Mouse (Mus musculus): ENCODE results near the gene Ankrd2. TPM values are rescaled to one million over a fixed set of nuclear protein-coding genes. Genes with fewer than 3 reads are reported as not detected.

Gene Ankrd2
- polyA plus RNA-seq, 1 experiment from 2014 or later, result 0.17 TPM

GRCm38 (mm10) chr19:42019011-42019522 is 16.7 kb upstream of the Ankrd2 start:
- no peaks in the 10 kb centered on the region for H3K27me3 ChIP-seq (ENCODE audit: low read depth, poor library complexity, severe bottlenecking)
- 39% methylated on average over 4 of the region's 4 CpGs for whole genome bisulfite sequencing

DNA sequence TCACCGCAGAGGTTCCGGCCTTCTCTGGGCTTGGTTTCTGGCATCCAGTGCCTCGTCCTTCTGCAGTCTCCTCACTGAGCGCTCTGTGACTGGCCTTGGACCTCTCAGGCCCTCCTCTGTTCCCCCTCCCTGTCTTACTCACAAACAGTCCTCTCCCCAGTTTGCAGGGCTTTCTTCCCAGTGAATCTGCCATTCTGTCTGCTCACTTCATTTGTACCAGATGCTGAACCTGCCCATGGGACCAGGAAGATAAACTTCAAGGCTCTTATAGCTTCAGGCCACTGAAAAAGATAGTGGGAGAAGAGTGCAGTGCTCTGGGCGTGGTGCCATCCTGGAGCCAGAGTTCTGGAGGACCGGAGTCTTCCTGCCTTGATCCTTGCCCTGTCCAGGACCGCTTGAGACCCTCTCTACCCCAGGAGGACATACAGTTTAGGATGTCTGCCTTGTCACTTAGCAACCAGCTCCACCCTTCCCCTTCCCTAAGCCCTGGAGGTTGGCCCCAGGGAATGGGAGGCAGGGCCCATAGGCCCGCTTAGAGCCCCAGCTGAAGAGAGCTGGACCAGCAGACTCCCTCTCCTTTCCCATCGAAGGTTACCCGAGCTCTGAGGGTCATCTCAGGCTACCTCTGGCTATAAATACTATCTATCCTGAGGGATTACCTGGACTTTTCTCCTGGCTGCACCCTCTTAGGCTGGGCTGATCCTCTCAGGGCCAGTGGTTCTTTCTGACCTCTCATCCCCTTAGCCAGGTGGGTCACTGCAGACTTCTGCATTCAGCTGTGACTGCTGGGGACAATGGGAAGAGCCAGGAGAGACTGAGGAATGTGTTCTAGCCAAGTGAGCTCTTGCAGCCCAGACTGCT is 13.9 kb upstream of the Ankrd2 start:
- no peak overlapping the region for H3K4me3 ChIP-seq
- H3K9me3 ChIP-seq (replicated peaks), result no peaks in the 10 kb centered on the region
- 63% methylated on average over 10 of the region's 10 CpGs for WGBS
- 0 out of 2 replicates have a peak overlapping the region, but pooled peaks have one; percentile 17 for H3K27ac ChIP-seq (replicated peaks)
- DNase-seq (ENCODE audit: low spot score), result no peak
- peaks cover 34% of the 10 kb centered on the region for H3K4me1 ChIP-seq
- no peaks in the 10 kb centered on the region for H3K36me3 ChIP-seq
- no peaks in the 10 kb centered on the region for H3K27me3 ChIP-seq (ENCODE audit: low read depth, poor library complexity, severe bottlenecking)

More at GRCm38 (mm10) chr19:42019011-42019522, 16.7 kb upstream of the Ankrd2 start:
- H3K27ac ChIP-seq (replicated peaks), result no peak overlapping the region; the same call in 1 of the 2 replicates
- no peaks in the 10 kb centered on the region for H3K9me3 ChIP-seq (replicated peaks)
- no peaks in the 10 kb centered on the region for H3K36me3 ChIP-seq
- peaks cover 47% of the 10 kb centered on the region for H3K4me1 ChIP-seq
- DNase-seq (ENCODE audit: low spot score), result no peak
- H3K4me3 ChIP-seq, result no peak overlapping the region

GRCm38 (mm10) chr19:42022542-42022848 is 13.3 kb upstream of the Ankrd2 start:
- no peak for DNase-seq (ENCODE audit: low spot score)
- Histone ChIP-seq H3K4me3 (no peak overlapping the region), H3K36me3 (no peaks in the 10 kb centered on the region), H3K27me3 (ENCODE audit: low read depth, poor library complexity, severe bottlenecking) (no peaks in the 10 kb centered on the region), H3K9me3 (replicated peaks) (no peaks in the 10 kb centered on the region), H3K4me1 (peaks cover 29% of the 10 kb centered on the region), H3K27ac (replicated peaks) (peak overlapping the region; percentile 17; the same call in 1 of the 2 replicates)
- 79% methylated on average over 2 of the region's 2 CpGs for WGBS

DNA sequence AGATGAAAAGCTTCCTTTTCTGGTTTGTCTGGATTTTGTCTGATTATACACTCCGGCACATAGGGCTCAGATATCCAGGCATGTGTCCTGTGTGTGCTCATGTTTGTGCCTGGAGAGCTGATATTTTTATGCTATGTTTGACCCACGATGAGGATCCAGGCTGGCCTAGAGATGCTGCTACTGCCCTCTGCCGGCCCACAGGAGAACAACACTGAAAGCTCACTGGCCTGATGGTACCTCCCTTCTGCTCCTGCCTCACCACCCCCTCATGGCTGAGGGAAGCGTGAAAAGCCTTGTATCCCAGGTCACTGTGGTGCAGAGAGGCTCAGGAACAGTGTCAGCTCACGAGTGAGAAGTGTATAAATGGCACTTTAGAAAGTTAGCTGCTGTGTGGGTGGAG is 9.6 kb upstream of the Ankrd2 start:
- no peaks in the 10 kb centered on the region for H3K36me3 ChIP-seq
- H3K4me1 ChIP-seq, result peaks cover 16% of the 10 kb centered on the region
- WGBS, result 12% methylated on average over 5 of the region's 5 CpGs
- H3K9me3 ChIP-seq (replicated peaks), result no peaks in the 10 kb centered on the region
- peak; percentile 76 for DNase-seq (ENCODE audit: low spot score)
- H3K27ac ChIP-seq (replicated peaks), result no peak overlapping the region
- no peaks in the 10 kb centered on the region for H3K27me3 ChIP-seq (ENCODE audit: low read depth, poor library complexity, severe bottlenecking)
- no peak overlapping the region for H3K4me3 ChIP-seq

GRCm38 (mm10) chr19:42031112-42031511 is 4.7 kb upstream of the Ankrd2 start:
- Histone ChIP-seq H3K36me3 (peaks cover 5% of the 10 kb centered on the region; the same call in 1 of the 2 replicates), H3K9me3 (replicated peaks) (no peaks in the 10 kb centered on the region), H3K27ac (replicated peaks) (no peak overlapping the region), H3K4me1 (peaks cover 18% of the 10 kb centered on the region), H3K27me3 (ENCODE audit: low read depth, poor library complexity, severe bottlenecking) (no peaks in the 10 kb centered on the region), H3K4me3 (no peak overlapping the region)
- WGBS, result 86% methylated on average over 5 of the region's 5 CpGs
- no peak for DNase-seq (ENCODE audit: low spot score)

DNA sequence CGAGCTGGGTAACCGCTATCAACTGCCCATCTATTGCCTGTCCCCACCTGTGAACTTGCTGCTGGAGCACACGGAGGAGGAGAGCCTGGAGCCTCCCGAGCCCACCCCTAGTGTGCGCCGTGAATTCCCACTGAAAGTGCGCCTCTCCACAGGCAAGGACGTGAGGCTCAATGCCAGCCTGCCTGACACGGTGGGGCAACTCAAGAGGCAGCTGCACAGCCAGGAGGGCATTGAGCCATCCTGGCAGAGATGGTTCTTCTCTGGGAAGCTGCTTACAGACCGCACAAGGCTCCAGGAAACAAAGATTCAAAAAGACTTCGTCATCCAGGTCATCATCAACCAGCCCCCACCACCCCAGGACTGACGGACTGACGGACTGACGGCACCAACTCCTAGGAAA is 2.2 kb upstream of the Ankrd2 start:
- Histone ChIP-seq H3K9me3 (replicated peaks) (no peaks in the 10 kb centered on the region), H3K36me3 (peaks cover 5% of the 10 kb centered on the region; the same call in 1 of the 2 replicates), H3K4me3 (no peak overlapping the region), H3K27me3 (ENCODE audit: low read depth, poor library complexity, severe bottlenecking) (no peaks in the 10 kb centered on the region), H3K4me1 (peaks cover 18% of the 10 kb centered on the region), H3K27ac (replicated peaks) (no peak overlapping the region)
- WGBS, result 84% methylated on average over 14 of the region's 14 CpGs
- DNase-seq (ENCODE audit: low spot score), result no peak

GRCm38 (mm10) chr19:42034146-42034775 is 1.5 kb upstream of the Ankrd2 start:
- Histone ChIP-seq H3K4me1 (peaks cover 18% of the 10 kb centered on the region), H3K27ac (replicated peaks) (peak overlapping the region; percentile 46; the same call in 1 of the 2 replicates), H3K4me3 (peak overlapping the region; percentile 4; the same call in 1 of the 2 replicates), H3K9me3 (replicated peaks) (no peaks in the 10 kb centered on the region), H3K27me3 (ENCODE audit: low read depth, poor library complexity, severe bottlenecking) (no peaks in the 10 kb centered on the region), H3K36me3 (peaks cover 5% of the 10 kb centered on the region; the same call in 1 of the 2 replicates)
- no peak for DNase-seq (ENCODE audit: low spot score)
- 79% methylated on average over 9 of the region's 9 CpGs for WGBS

GRCm38 (mm10) chr19:42034881-42035455 is 832 bp upstream of the Ankrd2 start:
- Histone ChIP-seq H3K36me3 (peaks cover 5% of the 10 kb centered on the region; the same call in 1 of the 2 replicates), H3K27me3 (ENCODE audit: low read depth, poor library complexity, severe bottlenecking) (0 out of 2 replicates have a peak, but pooled peaks cover 1% of the 10 kb centered on the region), H3K4me3 (no peak overlapping the region), H3K27ac (replicated peaks) (0 out of 2 replicates have a peak overlapping the region, but pooled peaks have one; percentile 52), H3K4me1 (peaks cover 18% of the 10 kb centered on the region), H3K9me3 (replicated peaks) (no peaks in the 10 kb centered on the region)
- whole genome bisulfite sequencing, result 64% methylated on average over 11 of the region's 11 CpGs
- DNase-seq (ENCODE audit: low spot score), result no peak

- peaks cover 18% of the 10 kb centered on the region for H3K4me1 ChIP-seq
- H3K27me3 ChIP-seq (ENCODE audit: low read depth, poor library complexity, severe bottlenecking), result 0 out of 2 replicates have a peak, but pooled peaks cover 8% of the 10 kb centered on the region
- H3K9me3 ChIP-seq (replicated peaks), result no peaks in the 10 kb centered on the region
- no peak overlapping the region for H3K27ac ChIP-seq (replicated peaks)
- WGBS, result 87% methylated on average over 3 of the region's 3 CpGs
- H3K36me3 ChIP-seq, result peaks cover 5% of the 10 kb centered on the region; the same call in 1 of the 2 replicates
- H3K4me3 ChIP-seq, result no peak overlapping the region
- no peak for DNase-seq (ENCODE audit: low spot score)
Measured at GRCm38 (mm10) chr19:42036357-42036756, 557 bp downstream of the Ankrd2 start.

DNA sequence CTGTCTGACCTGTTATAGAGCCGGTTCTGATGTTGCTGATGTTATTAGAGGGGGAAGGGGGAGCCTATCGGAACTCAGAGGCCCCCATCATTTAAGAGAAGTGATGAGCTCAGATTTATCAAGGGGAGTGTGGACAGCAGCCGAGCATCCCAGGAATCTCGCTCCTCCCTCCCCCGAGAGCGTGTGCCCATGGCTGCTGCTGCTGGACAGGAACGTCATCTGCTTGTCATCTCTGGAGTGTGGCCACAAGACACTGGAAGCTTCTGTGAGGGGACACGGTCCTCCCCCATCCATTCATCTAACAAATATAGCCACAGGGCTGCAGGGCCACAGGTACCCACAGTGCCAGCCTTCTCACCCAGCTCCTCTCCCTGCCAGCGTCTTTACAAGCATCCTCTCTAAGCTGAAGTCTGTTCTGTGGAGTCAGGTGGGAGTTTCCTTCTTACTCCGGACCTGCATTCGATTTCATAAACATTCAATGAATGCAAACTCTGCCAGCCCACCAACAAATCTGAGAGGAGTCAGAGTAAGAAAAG is 1.4 kb downstream of the Ankrd2 start:
- Histone ChIP-seq H3K4me3 (no peak overlapping the region), H3K27ac (replicated peaks) (no peak overlapping the region), H3K27me3 (ENCODE audit: low read depth, poor library complexity, severe bottlenecking) (0 out of 2 replicates have a peak, but pooled peaks cover 8% of the 10 kb centered on the region), H3K4me1 (peaks cover 18% of the 10 kb centered on the region), H3K36me3 (peaks cover 5% of the 10 kb centered on the region; the same call in 1 of the 2 replicates), H3K9me3 (replicated peaks) (no peaks in the 10 kb centered on the region)
- 78% methylated on average over 11 of the region's 11 CpGs for WGBS
- DNase-seq (ENCODE audit: low spot score), result no peak

DNA sequence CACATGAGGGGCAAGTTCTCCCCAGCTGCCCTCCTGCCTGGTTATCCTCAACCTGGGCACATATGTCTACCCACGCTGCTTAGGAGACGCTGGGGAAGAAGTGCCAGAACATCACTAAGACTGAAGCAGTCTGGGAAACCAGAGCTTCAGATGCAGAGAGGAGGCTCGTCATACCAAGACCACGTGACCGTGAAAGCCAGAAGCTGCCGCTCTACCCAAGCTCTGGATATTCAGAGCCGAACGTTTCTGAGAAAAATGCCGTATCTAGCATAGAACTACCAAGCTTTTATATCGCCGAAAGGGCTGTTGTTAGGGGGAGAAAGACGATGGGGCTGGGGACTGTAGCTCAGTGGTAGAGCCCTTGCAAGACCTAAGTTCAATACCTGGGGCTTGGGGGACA is 2.5 kb downstream of the Ankrd2 start:
- no peak for DNase-seq (ENCODE audit: low spot score)
- H3K27me3 ChIP-seq (ENCODE audit: low read depth, poor library complexity, severe bottlenecking), result 0 out of 2 replicates have a peak, but pooled peaks cover 8% of the 10 kb centered on the region
- peaks cover 5% of the 10 kb centered on the region; the same call in 1 of the 2 replicates for H3K36me3 ChIP-seq
- H3K27ac ChIP-seq (replicated peaks), result no peak overlapping the region
- no peaks in the 10 kb centered on the region for H3K9me3 ChIP-seq (replicated peaks)
- peaks cover 18% of the 10 kb centered on the region for H3K4me1 ChIP-seq
- WGBS, result 92% methylated on average over 12 of the region's 12 CpGs
- no peak overlapping the region for H3K4me3 ChIP-seq

DNA sequence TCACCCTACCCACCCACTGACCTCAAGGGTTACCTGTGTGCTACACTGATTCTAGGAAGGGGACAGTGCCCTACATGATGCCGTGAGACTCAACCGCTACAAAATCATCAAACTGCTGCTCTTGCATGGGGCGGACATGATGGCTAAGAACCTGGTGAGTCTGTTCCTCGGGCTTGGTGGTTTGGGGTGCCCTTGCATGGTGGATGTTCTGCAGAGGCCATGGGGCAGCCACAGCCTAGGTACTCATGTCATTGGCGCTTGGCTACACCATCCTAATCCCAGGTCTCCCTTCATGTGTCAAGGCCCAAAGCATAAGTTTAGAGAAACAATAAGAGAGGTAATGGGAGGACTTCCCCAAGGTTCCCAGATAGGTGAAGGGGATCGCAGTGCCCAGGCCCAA is 8.2 kb downstream of the Ankrd2 start:
- H3K9me3 ChIP-seq (replicated peaks), result no peaks in the 10 kb centered on the region
- H3K27ac ChIP-seq (replicated peaks), result no peak overlapping the region
- no peak for DNase-seq (ENCODE audit: low spot score)
- 0 out of 2 replicates have a peak, but pooled peaks cover 8% of the 10 kb centered on the region for H3K27me3 ChIP-seq (ENCODE audit: low read depth, poor library complexity, severe bottlenecking)
- no peaks in the 10 kb centered on the region for H3K36me3 ChIP-seq
- peaks cover 10% of the 10 kb centered on the region for H3K4me1 ChIP-seq
- no peak overlapping the region for H3K4me3 ChIP-seq
- WGBS, result 92% methylated on average over 6 of the region's 6 CpGs

All from midbrain, embryonic 10.5 days (tissue).